Mouse (Mus musculus) heart, embryonic 11.5 days (tissue): Measurements from ENCODE around the gene Chrna5. TPM values are rescaled to one million over a fixed set of nuclear protein-coding genes. Genes with fewer than 3 reads are reported as not detected.

Experiments
- ATAC-seq: fragments of 200-750 bp; cut with Nextera tagmentation; replicated peaks from 2 replicates; pipeline ENCODE4 v1.8.0; 2017; ENCODE audit warnings: moderate library complexity; ENCODE audit not compliant: insufficient number of reproducible peaks, low FRiP score, low TSS enrichment
- H3K27ac ChIP-seq: fragments of 300-500 bp; sonication (generic); 2 replicates; pipeline ENCODE4 v1.5.1; 2014; ENCODE audit warnings: mild to moderate bottlenecking, low read depth, low read length
- H3K27me3 ChIP-seq: fragments of 300-500 bp; sonication (generic); 2 replicates; pipeline ENCODE4 v1.6.1; 2014; ENCODE audit warnings: mild to moderate bottlenecking, low read length, mixed read lengths; ENCODE audit not compliant: control insufficient read depth, insufficient read depth
- H3K36me3 ChIP-seq: fragments of 300-500 bp; sonication (generic); 2 replicates; pipeline ENCODE4 v1.6.1; 2014; ENCODE audit warnings: mild to moderate bottlenecking, low read length, moderate library complexity, mixed read lengths; ENCODE audit not compliant: control insufficient read depth, insufficient read depth
- H3K4me1 ChIP-seq: fragments of 300-500 bp; sonication (generic); 2 replicates; pipeline ENCODE4 v1.6.1; 2014; ENCODE audit warnings: low read length; ENCODE audit not compliant: control insufficient read depth, insufficient read depth
- H3K4me2 ChIP-seq: fragments of 300-500 bp; sonication (generic); 2 replicates; pipeline ENCODE4 v1.6.1; 2014; ENCODE audit warnings: mild to moderate bottlenecking, moderate library complexity
- H3K4me3 ChIP-seq: fragments of 300-500 bp; sonication (generic); 2 replicates; pipeline ENCODE4 v1.5.1; 2014; ENCODE audit warnings: low read depth, low read length
- H3K9ac ChIP-seq: fragments of 300-500 bp; sonication (generic); 2 replicates; pipeline ENCODE4 v1.6.1; 2014; ENCODE audit warnings: mild to moderate bottlenecking, low read depth, low read length, moderate library complexity
- H3K9me3 ChIP-seq: fragments of 300-500 bp; sonication (generic); replicated peaks from 2 replicates; pipeline ENCODE4 v1.6.1; 2016; ENCODE audit warnings: low read length; ENCODE audit not compliant: control insufficient read depth
- WGBS: fragments of 180-500 bp; shearing (Covaris S2); extraction: QIAGEN DNeasy Blood & Tissue Kit; methylation state at CpG from one replicate; pipeline ENCODE4 v1.1.7; 2014; ENCODE audit not compliant: insufficient replicate concordance; 5-methylcytosine and 5-hydroxymethylcytosine counted together
- polyA plus RNA-seq: library from polyadenylated mRNA; unstranded; fragments of >200 nt; fragmentation: Nextera tagmentation; extraction: Ambion mirVana; gene quantifications from 2 replicates; pipeline ENCODE4 v1.2.1, GENCODE M21; 2014

Chrna5 gene
- polyA plus RNA-seq, 1 experiment from 2014 or later, result not detected

GRCm38 (mm10) chr9:54961059-54961458, 19.6 kb upstream of the Chrna5 start:
- Histone ChIP-seq H3K36me3 (peaks cover 10% of the 10 kb centered on the region), H3K4me1 (no peaks in the 10 kb centered on the region), H3K4me3 (no peak overlapping the region), H3K27ac (no peak overlapping the region), H3K9ac (no peak overlapping the region), H3K9me3 (no peaks in the 10 kb centered on the region), H3K27me3 (no peaks in the 10 kb centered on the region), H3K4me2 (no peak overlapping the region)
- ATAC-seq, result no peak
- WGBS, result 92% methylated on average over 4 of the region's 4 CpGs

GRCm38 (mm10) chr9:54963669-54964068, 17.0 kb upstream of the Chrna5 start:
- H3K27me3 ChIP-seq, result no peaks in the 10 kb centered on the region
- ATAC-seq, result no peak
- H3K4me3 ChIP-seq, result no peak overlapping the region
- peaks cover 8% of the 10 kb centered on the region for H3K36me3 ChIP-seq
- no peaks in the 10 kb centered on the region for H3K4me1 ChIP-seq
- H3K9me3 ChIP-seq, result no peaks in the 10 kb centered on the region
- H3K9ac ChIP-seq, result no peak overlapping the region
- H3K27ac ChIP-seq, result no peak overlapping the region
- no peak overlapping the region for H3K4me2 ChIP-seq

GRCm38 (mm10) chr9:54969972-54970637, 10.6 kb upstream of the Chrna5 start:
- Histone ChIP-seq H3K4me1 (no peaks in the 10 kb centered on the region), H3K4me2 (no peak overlapping the region), H3K27ac (no peak overlapping the region), H3K36me3 (no peaks in the 10 kb centered on the region), H3K9me3 (no peaks in the 10 kb centered on the region), H3K9ac (no peak overlapping the region), H3K4me3 (no peak overlapping the region), H3K27me3 (no peaks in the 10 kb centered on the region)
- no peak for ATAC-seq
- WGBS, result 59% methylated on average over 8 of the region's 8 CpGs

GRCm38 (mm10) chr9:54981291-54982191, 861 bp downstream of the Chrna5 start:
- Histone ChIP-seq H3K36me3 (no peaks in the 10 kb centered on the region), H3K4me1 (no peaks in the 10 kb centered on the region), H3K4me2 (peak overlapping the region; percentile 97), H3K27ac (no peak overlapping the region), H3K9ac (peak overlapping the region; percentile 7; the same call in 1 of the 2 replicates), H3K9me3 (no peaks in the 10 kb centered on the region), H3K27me3 (peaks cover 38% of the 10 kb centered on the region), H3K4me3 (peak overlapping the region; percentile 61)
- peak; percentile 67; the same call in 1 of the 2 replicates for ATAC-seq
- WGBS, result under 1% methylated on average over 53 of the region's 85 CpGs

GRCm38 (mm10) chr9:54982401-54982800, 1.7 kb downstream of the Chrna5 start:
- no peaks in the 10 kb centered on the region for H3K36me3 ChIP-seq
- H3K9ac ChIP-seq, result no peak overlapping the region
- peak overlapping the region; percentile 97 for H3K4me2 ChIP-seq
- no peaks in the 10 kb centered on the region for H3K9me3 ChIP-seq
- H3K27me3 ChIP-seq, result peaks cover 38% of the 10 kb centered on the region
- H3K4me3 ChIP-seq, result peak overlapping the region; percentile 61
- H3K4me1 ChIP-seq, result no peaks in the 10 kb centered on the region
- no peak overlapping the region for H3K27ac ChIP-seq
- ATAC-seq, result no peak
- WGBS, result 11% methylated on average over 7 of the region's 7 CpGs

GRCm38 (mm10) chr9:54990362-54990761, 9.7 kb downstream of the Chrna5 start:
- 68% methylated on average over 3 of the region's 3 CpGs for WGBS

GRCm38 (mm10) chr9:54994381-54994780, 13.7 kb downstream of the Chrna5 start:
- Histone ChIP-seq H3K4me3 (no peak overlapping the region), H3K4me2 (no peak overlapping the region), H3K9ac (no peak overlapping the region), H3K36me3 (no peaks in the 10 kb centered on the region), H3K9me3 (no peaks in the 10 kb centered on the region), H3K4me1 (no peaks in the 10 kb centered on the region), H3K27me3 (no peaks in the 10 kb centered on the region), H3K27ac (no peak overlapping the region)
- ATAC-seq, result no peak
- WGBS, result 48% methylated on average over 3 of the region's 3 CpGs

More at GRCm38 (mm10) chr9:54990362-54990761, 9.7 kb downstream of the Chrna5 start:
- Histone ChIP-seq H3K36me3 (no peaks in the 10 kb centered on the region), H3K9me3 (no peaks in the 10 kb centered on the region), H3K4me1 (no peaks in the 10 kb centered on the region), H3K27ac (no peak overlapping the region), H3K4me3 (no peak overlapping the region), H3K9ac (no peak overlapping the region), H3K4me2 (no peak overlapping the region), H3K27me3 (no peaks in the 10 kb centered on the region)
- no peak for ATAC-seq

GRCm38 (mm10) chr9:54995645-54996044, 15.0 kb downstream of the Chrna5 start:
- H3K36me3 ChIP-seq, result no peaks in the 10 kb centered on the region
- no peak overlapping the region for H3K9ac ChIP-seq
- no peak overlapping the region for H3K4me3 ChIP-seq
- H3K27ac ChIP-seq, result no peak overlapping the region
- no peaks in the 10 kb centered on the region for H3K27me3 ChIP-seq
- no peak overlapping the region for H3K4me2 ChIP-seq
- 41% methylated on average over 3 of the region's 3 CpGs for WGBS
- ATAC-seq, result no peak
- no peaks in the 10 kb centered on the region for H3K9me3 ChIP-seq
- H3K4me1 ChIP-seq, result no peaks in the 10 kb centered on the region
